Comparison of ENCODE assay signal across 8 mouse cellular contexts in the genomic region with DNA sequence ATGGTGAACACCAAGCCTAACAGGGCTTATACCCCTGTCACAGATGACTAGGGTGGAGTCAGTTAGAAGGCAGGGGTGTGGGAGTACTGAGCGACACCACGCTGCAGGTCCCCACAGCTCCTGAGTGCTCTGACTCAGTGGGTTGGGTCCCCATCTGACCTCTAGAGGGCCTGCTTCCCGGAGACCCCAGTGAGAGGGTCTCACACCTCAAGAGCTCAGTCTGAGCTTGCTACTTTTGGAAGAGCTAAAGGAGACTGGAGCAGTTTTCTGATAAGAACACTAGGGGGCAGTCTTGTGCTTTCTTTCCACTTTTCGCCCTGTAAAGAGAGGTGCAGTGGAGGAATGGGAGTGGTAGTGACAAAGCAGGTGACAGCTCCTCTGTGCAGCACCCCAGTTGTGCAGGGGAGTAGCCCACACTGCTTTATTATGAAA. TPM values are rescaled to one million over a fixed set of nuclear protein-coding genes. Genes with fewer than 3 reads are reported as not detected.
A peak's percentile ranks its signal among the peaks of the same experiment; 100 is the strongest.
DNase-seq lines count a peak whose midpoint lies in the region; ATAC-seq lines count a peak whose summit lies in the region.

No protein-coding gene starts in this region.

- 8% methylated on average over 4 of the region's 4 CpGs for WGBS in embryonic facial prominence, embryonic 14.5 days

- ATAC-seq in embryonic facial prominence, embryonic 14.5 days (ENCODE audit: low read depth) = peak; percentile 80

- H3K4me2 ChIP-seq in embryonic facial prominence, embryonic 14.5 days (ENCODE audit: low read depth, low read length) = no peak overlapping the region

- H3K9me3 ChIP-seq in embryonic facial prominence, embryonic 14.5 days (ENCODE audit: control insufficient read depth, low read length) = no peaks in the 10 kb centered on the region

- H3K27me3 ChIP-seq in embryonic facial prominence, embryonic 14.5 days (replicated peaks; ENCODE audit: control insufficient read depth, insufficient read depth, low read length) = no peaks in the 10 kb centered on the region
- no peaks in the 10 kb centered on the region for H3K27me3 ChIP-seq in splenic B cell, adult 2 months (ENCODE audit: control insufficient read depth, insufficient read depth, low read length, poor library complexity, severe bottlenecking)

- peak; percentile 46 to 56 for DNase-seq in right cerebral cortex, adult 2 months (ENCODE audit: low spot score in 2 of 2)
- no peak for DNase-seq in right cerebral cortex, postnatal 36 days (ENCODE audit: low spot score in 2 of 2)
- peak; percentile 71 for DNase-seq in adipocyte (ENCODE audit: low spot score)
- DNase-seq in embryonic facial prominence, embryonic 14.5 days (ENCODE audit: low spot score) = peak; percentile 62
- peak; percentile 77 for DNase-seq in induced T-regulatory cell, adult 2 months (ENCODE audit: low read depth)
- peak; percentile 46 for DNase-seq in lung, postnatal 25 days (ENCODE audit: low spot score)
- DNase-seq in splenic B cell, adult 2 months (ENCODE audit: low read depth, low spot score) = peak; percentile 69
- DNase-seq in left cerebral cortex, adult 11 months (ENCODE audit: low spot score) = no peak

- no peak overlapping the region for H3K4me3 ChIP-seq in embryonic facial prominence, embryonic 14.5 days (ENCODE audit: low read depth, low read length)

- no peaks in the 10 kb centered on the region for H3K36me3 ChIP-seq in embryonic facial prominence, embryonic 14.5 days (ENCODE audit: control insufficient read depth, insufficient read depth, low read length)
- no peaks in the 10 kb centered on the region for H3K36me3 ChIP-seq in splenic B cell, adult 2 months (ENCODE audit: control insufficient read depth, insufficient read depth, low read length, poor library complexity, severe bottlenecking)

- H3K4me1 ChIP-seq in embryonic facial prominence, embryonic 14.5 days (ENCODE audit: control insufficient read depth, insufficient read depth, low read length) = no peaks in the 10 kb centered on the region

- H3K9ac ChIP-seq in embryonic facial prominence, embryonic 14.5 days (ENCODE audit: low read depth, low read length) = no peak overlapping the region

- H3K27ac ChIP-seq in embryonic facial prominence, embryonic 14.5 days (replicated peaks; ENCODE audit: low read depth, low read length) = no peak overlapping the region

RNA-seq across cellular contexts. Expression of a gene that starts 30.9 kb away (rescaled TPM):
- 7.0 and 8.9 TPM in 2 replicates for polyA plus RNA-seq in embryonic facial prominence, embryonic 14.5 days (2014; fragmentation: Nextera tagmentation; extraction: Ambion mirVana)

RNA-seq across cellular contexts. Expression of a gene that starts 54.2 kb away (rescaled TPM):
- polyA plus RNA-seq in embryonic facial prominence, embryonic 14.5 days (2014; fragmentation: Nextera tagmentation; extraction: Ambion mirVana) = 1.2 and 1.4 TPM in 2 replicates

Comparison
In these comparisons a context has a peak if more than half of its experiments do, and no peak if none do; other contexts are left out.
1. DNase-seq: peak in right cerebral cortex, adult 2 months (2 of 2), adipocyte (single experiment), embryonic facial prominence, embryonic 14.5 days (single experiment), induced T-regulatory cell, adult 2 months (single experiment), lung, postnatal 25 days (single experiment) and splenic B cell, adult 2 months (single experiment); none in right cerebral cortex, postnatal 36 days (0 of 2) and left cerebral cortex, adult 11 months (single experiment).